Mouse (Mus musculus) embryonic facial prominence, embryonic 14.5 days (tissue): Measurements from ENCODE around the gene Tnrc6b. TPM values are rescaled to one million over a fixed set of nuclear protein-coding genes. Genes with fewer than 3 reads are reported as not detected.

Experiments
- ATAC-seq: fragments of 200-750 bp; cut with Nextera tagmentation; 2 replicates; pipeline ENCODE4 v1.8.0; 2017; ENCODE audit warnings: low read depth, moderate number of reproducible peaks, moderate TSS enrichment
- DNase-seq: peaks from one replicate; pipeline ENCODE4 v3.0.0-alpha.2; 2015; ENCODE audit warnings: low spot score
- H3K27ac ChIP-seq: fragments of 300-500 bp; sonication (generic); replicated peaks from 2 replicates; pipeline ENCODE4 v1.5.1; 2014; ENCODE audit warnings: low read depth, mild to moderate bottlenecking, low read length, moderate library complexity
- H3K27me3 ChIP-seq: fragments of 300-500 bp; sonication (generic); replicated peaks from 2 replicates; pipeline ENCODE4 v1.6.1; 2014; ENCODE audit warnings: low read length; ENCODE audit not compliant: control insufficient read depth, insufficient read depth
- H3K36me3 ChIP-seq: fragments of 300-500 bp; sonication (generic); 2 replicates; pipeline ENCODE4 v1.6.1; 2014; ENCODE audit warnings: low read length, mixed read lengths; ENCODE audit not compliant: control insufficient read depth, insufficient read depth
- H3K4me1 ChIP-seq: fragments of 300-500 bp; sonication (generic); 2 replicates; pipeline ENCODE4 v1.6.1; 2014; ENCODE audit warnings: antibody characterized with exemption, low read length; ENCODE audit not compliant: control insufficient read depth, insufficient read depth
- H3K4me2 ChIP-seq: fragments of 300-500 bp; sonication (generic); 2 replicates; pipeline ENCODE4 v1.6.1; 2014; ENCODE audit warnings: low read depth, mild to moderate bottlenecking, low read length, moderate library complexity, mixed read lengths
- H3K4me3 ChIP-seq: fragments of 300-500 bp; sonication (generic); 2 replicates; pipeline ENCODE4 v1.5.1; 2014; ENCODE audit warnings: low read depth, mild to moderate bottlenecking, low read length
- H3K9ac ChIP-seq: fragments of 300-500 bp; sonication (generic); 2 replicates; pipeline ENCODE4 v1.6.1; 2014; ENCODE audit warnings: low read depth, mild to moderate bottlenecking, low read length, moderate library complexity, mixed read lengths
- H3K9me3 ChIP-seq: fragments of 300-500 bp; sonication (generic); 2 replicates; pipeline ENCODE4 v1.6.1; 2016; ENCODE audit warnings: low read length; ENCODE audit not compliant: control insufficient read depth
- WGBS: fragments of 180-500 bp; shearing (Covaris S2); extraction: QIAGEN DNeasy Blood & Tissue Kit; methylation state at CpG from one replicate; pipeline ENCODE4 v1.1.7; 2014; 5-methylcytosine and 5-hydroxymethylcytosine counted together
- polyA plus RNA-seq: library from polyadenylated mRNA; unstranded; fragments of >200 nt; fragmentation: Nextera tagmentation; extraction: Ambion mirVana; gene quantifications from 2 replicates; pipeline ENCODE4 v1.2.1, GENCODE M21; 2014

Tnrc6b gene
- polyA plus RNA-seq, 1 experiment from 2014 or later, result 12.5 TPM

DNA sequence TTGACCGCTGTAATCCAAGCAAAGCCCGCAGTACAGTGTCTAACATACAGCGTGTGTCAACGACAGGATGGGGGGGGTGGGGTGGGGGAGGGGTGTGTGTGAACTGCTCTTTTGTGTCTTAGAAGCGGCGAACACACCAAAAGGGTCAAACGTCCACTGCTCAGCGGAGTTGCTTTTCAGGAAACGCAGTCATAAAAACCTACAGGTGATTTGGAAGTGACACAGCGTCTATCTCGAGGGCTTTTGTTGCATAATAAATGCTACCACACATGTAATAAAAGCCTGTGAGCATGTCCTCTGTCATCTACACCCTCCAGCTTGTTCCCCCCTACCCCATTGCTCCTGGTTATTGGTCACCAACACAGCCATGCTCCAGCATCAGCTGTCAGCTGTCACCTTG is 4.5 kb upstream of the Tnrc6b start:
- Histone ChIP-seq H3K27ac (peak overlapping the region; percentile 76), H3K9ac (no peak overlapping the region), H3K36me3 (no peaks in the 10 kb centered on the region), H3K4me3 (peak overlapping the region; percentile 19), H3K9me3 (no peaks in the 10 kb centered on the region), H3K4me1 (peaks cover 16% of the 10 kb centered on the region), H3K4me2 (peak overlapping the region; percentile 50), H3K27me3 (no peaks in the 10 kb centered on the region)
- no peak for ATAC-seq
- 16% methylated on average over 11 of the region's 11 CpGs for WGBS
- peak; percentile 34 for DNase-seq

DNA sequence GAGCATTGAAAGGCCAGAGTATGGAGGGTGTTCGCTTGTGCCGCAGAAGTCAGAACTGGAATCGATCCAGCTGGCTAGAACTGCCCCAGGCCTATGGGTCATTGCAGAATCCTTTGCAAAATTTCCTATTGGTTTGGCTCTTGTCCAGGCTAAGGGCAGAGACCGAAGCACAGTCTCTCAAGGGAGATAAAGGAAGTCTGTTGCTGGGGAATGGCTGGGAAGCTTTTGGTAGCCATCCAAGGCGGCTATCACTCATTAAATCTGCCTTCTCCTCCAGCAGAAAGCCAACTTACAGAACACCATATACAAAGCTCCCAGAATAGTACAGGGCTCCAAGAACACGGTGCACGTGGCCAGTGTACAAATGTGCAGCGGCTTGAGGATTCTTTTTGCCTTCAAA is 4.0 kb upstream of the Tnrc6b start:
- H3K4me1 ChIP-seq, result peaks cover 16% of the 10 kb centered on the region
- H3K9me3 ChIP-seq, result no peaks in the 10 kb centered on the region
- H3K36me3 ChIP-seq, result no peaks in the 10 kb centered on the region
- H3K27me3 ChIP-seq, result no peaks in the 10 kb centered on the region
- peak overlapping the region; percentile 50; the same call in 1 of the 2 replicates for H3K4me2 ChIP-seq
- H3K4me3 ChIP-seq, result no peak overlapping the region
- peak overlapping the region; percentile 76 for H3K27ac ChIP-seq
- H3K9ac ChIP-seq, result no peak overlapping the region
- ATAC-seq, result no peak
- 37% methylated on average over 8 of the region's 8 CpGs for WGBS
- DNase-seq, result peak; percentile 93

GRCm38 (mm10) chr15:80709593-80709992 is 1.5 kb upstream of the Tnrc6b start:
- Histone ChIP-seq H3K9ac (no peak overlapping the region), H3K27me3 (no peaks in the 10 kb centered on the region), H3K4me3 (no peak overlapping the region), H3K9me3 (no peaks in the 10 kb centered on the region), H3K4me1 (peaks cover 19% of the 10 kb centered on the region), H3K27ac (no peak overlapping the region), H3K4me2 (no peak overlapping the region), H3K36me3 (no peaks in the 10 kb centered on the region)
- DNase-seq (peak; percentile 79), ATAC-seq (no peak)
- 44% methylated on average over 6 of the region's 6 CpGs for WGBS

GRCm38 (mm10) chr15:80710257-80710607 is 881 bp upstream of the Tnrc6b start:
- no peak for DNase-seq
- 14% methylated on average over 5 of the region's 5 CpGs for WGBS
- Histone ChIP-seq H3K4me1 (peaks cover 19% of the 10 kb centered on the region), H3K27ac (peak overlapping the region; percentile 94), H3K27me3 (no peaks in the 10 kb centered on the region), H3K4me3 (peak overlapping the region; percentile 95), H3K4me2 (peak overlapping the region; percentile 54), H3K36me3 (no peaks in the 10 kb centered on the region), H3K9me3 (no peaks in the 10 kb centered on the region), H3K9ac (no peak overlapping the region)
- no peak for ATAC-seq

GRCm38 (mm10) chr15:80711401-80712151 is 463 bp downstream of the Tnrc6b start:
- WGBS, result under 1% methylated on average over 36 of the region's 106 CpGs
- H3K4me3 ChIP-seq, result peak overlapping the region; percentile 95

DNA sequence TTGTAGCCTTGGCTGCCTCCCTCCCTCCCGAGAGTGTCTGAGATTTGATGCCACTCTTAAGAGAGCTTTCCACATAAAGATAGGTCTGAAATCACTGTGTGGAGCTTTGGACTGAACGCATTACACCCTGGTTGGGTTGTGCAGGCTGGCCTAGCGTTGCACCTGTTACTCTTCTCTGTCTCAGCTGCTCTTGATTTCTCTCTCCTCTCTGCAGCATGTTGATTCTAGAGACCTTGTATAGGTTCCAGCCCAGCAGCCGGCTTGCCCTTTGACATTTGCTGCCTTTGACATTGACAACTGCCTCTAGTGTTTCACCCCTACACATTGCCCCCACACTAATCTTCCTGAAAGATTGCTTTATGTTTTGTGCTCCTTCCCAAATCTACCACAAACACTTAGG is 3.2 kb downstream of the Tnrc6b start:
- Histone ChIP-seq H3K9ac (no peak overlapping the region), H3K27ac (no peak overlapping the region), H3K27me3 (no peaks in the 10 kb centered on the region), H3K4me1 (peaks cover 3% of the 10 kb centered on the region; the same call in 1 of the 2 replicates), H3K4me2 (no peak overlapping the region), H3K9me3 (no peaks in the 10 kb centered on the region), H3K36me3 (no peaks in the 10 kb centered on the region), H3K4me3 (no peak overlapping the region)
- WGBS, result 66% methylated on average over 4 of the region's 4 CpGs
- DNase-seq (no peak), ATAC-seq (no peak)

More at GRCm38 (mm10) chr15:80711401-80712151, 463 bp downstream of the Tnrc6b start:
- H3K9me3 ChIP-seq, result no peaks in the 10 kb centered on the region
- H3K27me3 ChIP-seq, result no peaks in the 10 kb centered on the region
- peak overlapping the region; percentile 89 for H3K9ac ChIP-seq
- ATAC-seq (peak; percentile 26; the same call in 1 of the 2 replicates), DNase-seq (peak; percentile 54)
- H3K27ac ChIP-seq, result peak overlapping the region; percentile 92
- H3K4me2 ChIP-seq, result peak overlapping the region; percentile 76
- H3K36me3 ChIP-seq, result no peaks in the 10 kb centered on the region
- H3K4me1 ChIP-seq, result peaks cover 15% of the 10 kb centered on the region

DNA sequence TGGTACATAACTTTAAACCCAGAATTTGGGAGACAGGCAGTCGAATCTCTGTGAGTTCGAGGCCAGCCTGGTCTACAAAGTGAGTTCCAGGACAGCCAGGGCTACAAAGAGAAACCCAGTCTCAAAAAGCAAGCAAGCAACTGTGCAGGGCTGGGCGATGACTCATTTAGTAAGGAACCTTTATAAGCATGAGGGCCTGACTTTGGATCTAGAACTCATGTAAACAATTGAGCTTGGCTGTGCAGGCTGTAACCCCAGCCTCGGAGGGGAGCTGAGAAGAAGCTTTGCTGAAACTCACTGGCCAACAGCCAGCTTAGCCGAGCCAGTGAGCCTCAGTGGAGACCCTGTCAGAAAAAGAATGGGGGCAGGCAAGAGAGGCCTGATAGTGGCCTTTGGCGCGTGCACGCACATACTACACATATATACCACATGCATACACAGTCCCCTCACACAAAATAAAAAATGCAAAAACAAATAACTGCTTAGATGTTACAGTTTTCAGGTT is 5.6 kb downstream of the Tnrc6b start:
- Histone ChIP-seq H3K36me3 (no peaks in the 10 kb centered on the region), H3K9me3 (no peaks in the 10 kb centered on the region), H3K27me3 (no peaks in the 10 kb centered on the region), H3K9ac (no peak overlapping the region), H3K27ac (no peak overlapping the region), H3K4me3 (no peak overlapping the region), H3K4me2 (no peak overlapping the region), H3K4me1 (peaks cover 3% of the 10 kb centered on the region; the same call in 1 of the 2 replicates)
- DNase-seq (no peak), ATAC-seq (no peak)
- 85% methylated on average over 8 of the region's 8 CpGs for WGBS

DNA sequence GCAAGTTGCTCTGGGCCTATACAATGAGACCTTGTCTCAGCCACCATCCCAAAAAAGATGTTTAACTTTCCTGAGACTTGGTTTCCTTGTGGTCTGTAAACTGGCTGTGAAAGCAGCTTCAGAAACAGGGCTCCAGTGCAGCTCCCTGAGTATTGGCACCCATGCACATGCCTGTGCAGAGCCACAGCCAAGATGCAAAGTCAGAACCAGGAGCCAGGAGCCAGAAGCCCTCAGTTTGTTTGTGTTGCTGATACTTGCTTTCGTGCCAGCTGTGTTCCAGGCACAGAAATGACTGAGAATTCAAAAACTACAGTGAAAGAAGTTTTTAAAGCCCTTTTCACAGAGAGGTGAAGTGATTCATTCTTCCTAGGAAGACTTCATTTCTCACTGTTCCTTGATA is 6.3 kb downstream of the Tnrc6b start:
- Histone ChIP-seq H3K36me3 (no peaks in the 10 kb centered on the region), H3K4me3 (no peak overlapping the region), H3K27me3 (no peaks in the 10 kb centered on the region), H3K9ac (no peak overlapping the region), H3K9me3 (no peaks in the 10 kb centered on the region), H3K4me2 (no peak overlapping the region), H3K4me1 (peaks cover under 1% of the 10 kb centered on the region; the same call in 1 of the 2 replicates), H3K27ac (0 out of 2 replicates have a peak overlapping the region, but pooled peaks have one; percentile 10)
- 42% methylated on average over 1 of the region's 1 CpGs for WGBS
- ATAC-seq (no peak), DNase-seq (no peak)

DNA sequence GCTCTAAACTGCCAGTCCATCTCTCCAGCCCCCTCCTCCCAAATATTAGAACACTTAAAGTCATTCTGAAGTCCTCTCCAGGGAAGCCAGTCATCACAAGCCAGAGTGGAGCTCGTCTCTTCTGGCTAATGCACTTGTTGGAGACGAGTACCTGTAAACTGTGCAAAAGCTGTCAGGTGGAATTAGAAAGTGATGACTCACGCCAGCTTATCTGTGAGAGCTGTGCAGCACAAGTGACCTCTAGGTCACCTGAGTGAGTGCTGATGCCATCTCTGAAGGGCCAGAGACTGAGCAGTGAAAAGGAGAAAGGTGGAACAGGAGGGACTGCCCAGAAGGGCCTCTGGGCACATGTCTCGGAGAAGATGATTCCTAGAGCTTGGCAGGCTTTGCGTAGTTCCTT is 9.1 kb downstream of the Tnrc6b start:
- Histone ChIP-seq H3K27me3 (no peaks in the 10 kb centered on the region), H3K27ac (no peak overlapping the region), H3K4me1 (no peaks in the 10 kb centered on the region; the same call in 1 of the 2 replicates), H3K36me3 (no peaks in the 10 kb centered on the region), H3K4me3 (no peak overlapping the region), H3K4me2 (no peak overlapping the region), H3K9ac (no peak overlapping the region), H3K9me3 (no peaks in the 10 kb centered on the region)
- DNase-seq (no peak), ATAC-seq (no peak)
- WGBS, result 69% methylated on average over 5 of the region's 5 CpGs
